Mouse (Mus musculus) forebrain, embryonic 10.5 days (tissue): ENCODE data around the gene AI837181. TPM values are rescaled to one million over a fixed set of nuclear protein-coding genes. Genes with fewer than 3 reads are reported as not detected.

Source experiments
- DNase-seq: peaks from one replicate; pipeline ENCODE4 v3.0.0-alpha.2; 2017; ENCODE audit warnings: low spot score; ENCODE audit errors: extremely low spot score
- H3K27ac ChIP-seq: fragments of 300-500 bp; sonication (generic); 2 replicates; pipeline ENCODE4 v1.5.1; 2016; ENCODE audit warnings: mild to moderate bottlenecking
- H3K27me3 ChIP-seq: fragments of 300-500 bp; sonication (generic); 2 replicates; pipeline ENCODE4 v1.6.1; 2016; ENCODE audit warnings: mild to moderate bottlenecking; ENCODE audit not compliant: poor library complexity, severe bottlenecking
- H3K36me3 ChIP-seq: fragments of 300-500 bp; sonication (generic); replicated peaks from 2 replicates; pipeline ENCODE4 v1.6.1; 2016; ENCODE audit warnings: mild to moderate bottlenecking, moderate library complexity
- H3K4me1 ChIP-seq: fragments of 300-500 bp; sonication (generic); 2 replicates; pipeline ENCODE4 v1.6.1; 2016
- H3K4me3 ChIP-seq: fragments of 300-500 bp; sonication (generic); 2 replicates; pipeline ENCODE4 v1.5.1; 2016; ENCODE audit warnings: mild to moderate bottlenecking, moderate library complexity
- H3K9me3 ChIP-seq: fragments of 300-500 bp; sonication (generic); 2 replicates; pipeline ENCODE4 v1.6.1; 2016; ENCODE audit warnings: mild to moderate bottlenecking, moderate library complexity
- WGBS: fragments of 180-500 bp; shearing (Covaris S2); methylation state at CpG from one replicate; pipeline ENCODE4 v1.1.7; 2016; 5-methylcytosine and 5-hydroxymethylcytosine counted together
- polyA plus RNA-seq: library from polyadenylated mRNA; unstranded; fragments of >200 nt; fragmentation: Nextera tagmentation; extraction: Ambion mirVana; gene quantifications from 2 replicates; pipeline ENCODE4 v1.2.1, GENCODE M21; 2016

The AI837181 gene
- polyA plus RNA-seq, 1 experiment from 2014 or later: 42.3 TPM

DNA sequence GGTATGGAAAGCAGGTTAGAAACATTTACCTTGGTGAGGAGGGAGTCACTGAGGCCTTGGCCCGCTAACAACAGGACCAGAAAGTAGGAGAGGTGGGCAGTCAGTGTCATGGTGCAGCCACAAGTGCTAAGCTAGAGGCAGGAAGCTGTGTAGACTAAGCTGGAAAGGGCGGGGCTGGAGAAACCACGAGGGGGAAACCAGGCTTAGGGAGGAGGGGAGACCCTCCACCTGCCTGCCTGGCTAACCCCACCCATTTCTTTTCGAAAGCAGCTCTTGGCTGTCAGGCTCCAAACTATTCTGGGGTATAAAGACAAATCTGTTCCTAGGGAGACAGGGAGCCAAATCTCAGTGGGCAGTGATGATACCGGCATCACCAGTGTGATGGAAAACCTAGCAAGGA lies 43.4 kb downstream of the AI837181 start, which contains the start of gene Ctsw:
TSS of gene Ctsw (minus strand) at position 134 of the 400 bp plus-strand sequence.
- Histone ChIP-seq H3K36me3 (peaks cover 46% of the 10 kb centered on the region), H3K4me1 (peaks cover 11% of the 10 kb centered on the region), H3K4me3 (no peak within 1 kb of the TSS), H3K9me3 (no peaks in the 10 kb centered on the region), H3K27me3 (peaks cover 4% of the 10 kb centered on the region; the same call in 1 of the 2 replicates), H3K27ac (no peak within 1 kb of the TSS)
- WGBS: 68% methylated on average over 5 of the region's 5 CpGs
- DNase-seq: no peak

DNA sequence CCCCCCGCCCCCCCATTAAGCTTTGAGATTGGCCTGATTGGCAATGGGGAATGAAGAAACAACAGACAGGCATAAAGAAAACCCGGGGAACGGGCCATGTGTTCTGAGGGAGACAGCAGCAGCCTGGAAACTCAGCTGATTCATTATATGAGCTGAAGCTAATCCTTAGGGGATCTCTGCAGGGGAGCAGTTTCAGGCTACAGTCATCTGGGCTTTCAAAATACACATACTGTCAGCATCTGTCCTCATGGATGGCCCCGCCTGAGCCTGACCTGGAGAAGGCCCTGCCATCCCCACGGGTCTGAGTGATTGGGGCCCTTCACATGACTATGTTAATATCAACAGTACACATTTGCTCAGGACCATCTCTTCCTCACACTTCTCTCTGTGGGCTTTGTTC lies 46.9 kb downstream of the AI837181 start:
- DNase-seq: no peak
- Histone ChIP-seq H3K4me1 (peaks cover 28% of the 10 kb centered on the region), H3K36me3 (peaks cover 15% of the 10 kb centered on the region), H3K4me3 (no peak overlapping the region), H3K27ac (no peak overlapping the region), H3K27me3 (peaks cover 17% of the 10 kb centered on the region), H3K9me3 (no peaks in the 10 kb centered on the region)
- 60% methylated on average over 5 of the region's 5 CpGs for WGBS

DNA sequence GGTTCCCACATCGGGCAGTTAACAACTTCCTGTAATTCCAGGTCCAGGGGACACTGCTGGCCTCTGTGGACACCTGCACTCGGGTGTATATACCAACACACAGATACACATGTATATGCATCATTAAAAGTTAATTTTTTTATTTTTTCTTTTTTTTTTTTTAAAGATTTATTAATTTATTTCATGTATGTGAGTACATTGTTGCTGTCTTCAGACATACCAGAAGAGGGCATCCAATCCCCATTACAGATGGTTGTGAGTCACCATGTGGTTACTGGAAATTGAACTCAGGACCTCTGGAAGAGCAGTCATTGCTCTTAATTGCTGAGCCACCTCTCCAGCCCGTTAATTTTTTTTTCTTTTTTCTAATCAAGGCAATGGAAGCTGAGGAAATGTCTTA lies 47.9 kb downstream of the AI837181 start:
- peaks cover 11% of the 10 kb centered on the region for H3K36me3 ChIP-seq
- no peak overlapping the region; the same call in 1 of the 2 replicates for H3K4me3 ChIP-seq
- H3K27ac ChIP-seq: no peak overlapping the region
- peaks cover 17% of the 10 kb centered on the region for H3K27me3 ChIP-seq
- H3K9me3 ChIP-seq: no peaks in the 10 kb centered on the region
- no peak for DNase-seq
- H3K4me1 ChIP-seq: peaks cover 28% of the 10 kb centered on the region
- WGBS: 77% methylated on average over 3 of the region's 3 CpGs

DNA sequence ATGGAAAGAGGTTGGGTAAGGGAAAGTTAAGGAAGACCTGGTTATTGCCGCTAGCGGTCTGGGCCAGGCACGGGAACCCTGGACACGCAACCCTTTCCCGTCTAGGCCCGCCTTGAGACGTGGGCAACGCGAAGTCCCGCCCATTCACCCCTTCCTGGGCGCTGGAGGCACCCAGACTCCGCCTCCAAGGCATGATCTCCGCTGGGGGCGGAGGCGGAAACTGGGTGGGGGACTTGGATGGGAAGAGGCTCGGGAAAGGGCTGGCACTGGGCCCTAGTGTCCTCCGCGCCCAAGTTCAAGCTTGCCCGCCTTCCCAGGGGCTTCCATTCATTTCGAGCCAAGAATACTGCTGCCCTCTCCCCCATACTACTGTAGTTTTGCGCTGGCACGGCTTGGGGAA lies 48.8 kb downstream of the AI837181 start, which contains the start of gene Efemp2:
TSS of gene Efemp2 (plus strand) at position 235 of the 400 bp plus-strand sequence.
- Histone ChIP-seq H3K4me3 (peak within 1 kb of the TSS; percentile 72), H3K27ac (peak within 1 kb of the TSS; percentile 90), H3K9me3 (no peaks in the 10 kb centered on the region), H3K36me3 (peaks cover 18% of the 10 kb centered on the region), H3K27me3 (peaks cover 17% of the 10 kb centered on the region), H3K4me1 (peaks cover 28% of the 10 kb centered on the region)
- 2% methylated on average over 22 of the region's 22 CpGs for WGBS
- peak; percentile 67 for DNase-seq

DNA sequence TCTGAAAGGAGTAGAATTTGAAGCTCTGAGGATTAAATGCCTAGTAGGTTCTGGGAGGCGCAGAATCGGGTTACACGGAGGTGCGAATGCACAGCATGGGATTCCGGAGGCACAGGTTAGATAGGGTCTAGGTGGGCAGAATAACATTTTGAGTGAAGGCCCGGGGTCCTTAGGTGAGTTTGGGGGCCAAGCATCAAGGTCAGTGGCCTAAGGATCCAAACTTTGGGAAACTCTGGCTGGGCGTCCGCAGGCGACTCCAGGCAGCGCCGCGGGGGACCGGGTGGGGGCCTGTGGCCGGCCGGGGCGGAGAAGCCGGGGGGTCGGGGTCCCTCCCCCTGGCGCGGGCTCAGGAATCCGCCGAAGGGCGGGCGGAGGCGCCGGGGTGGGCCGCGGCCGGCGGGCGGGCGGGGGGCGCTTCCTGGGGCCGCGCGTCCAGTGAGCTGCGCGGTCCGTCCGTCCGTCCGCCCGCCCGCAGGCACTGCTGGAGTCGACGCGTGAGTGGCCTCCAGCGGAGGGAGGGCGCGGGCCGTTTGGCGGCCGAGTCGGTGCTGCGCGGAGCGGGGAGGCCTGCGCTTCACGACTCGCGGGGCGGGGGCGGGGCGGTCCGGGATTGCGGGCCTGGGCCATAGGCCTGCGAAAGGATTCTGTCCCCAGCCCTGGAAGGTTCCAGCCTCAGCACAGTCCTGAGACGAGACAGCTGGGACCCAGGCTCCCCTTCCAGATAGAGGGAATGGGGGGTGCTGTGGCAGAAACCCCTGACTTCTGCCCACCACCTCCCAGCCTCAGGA lies 49.5 kb downstream of the AI837181 start:
- WGBS: 1% methylated on average over 51 of the region's 68 CpGs
- Histone ChIP-seq H3K36me3 (peaks cover 25% of the 10 kb centered on the region), H3K4me1 (peaks cover 28% of the 10 kb centered on the region), H3K27ac (peak overlapping the region; percentile 90), H3K4me3 (peak overlapping the region; percentile 72), H3K27me3 (peaks cover 17% of the 10 kb centered on the region), H3K9me3 (no peaks in the 10 kb centered on the region)
- DNase-seq: peak; percentile 49

DNA sequence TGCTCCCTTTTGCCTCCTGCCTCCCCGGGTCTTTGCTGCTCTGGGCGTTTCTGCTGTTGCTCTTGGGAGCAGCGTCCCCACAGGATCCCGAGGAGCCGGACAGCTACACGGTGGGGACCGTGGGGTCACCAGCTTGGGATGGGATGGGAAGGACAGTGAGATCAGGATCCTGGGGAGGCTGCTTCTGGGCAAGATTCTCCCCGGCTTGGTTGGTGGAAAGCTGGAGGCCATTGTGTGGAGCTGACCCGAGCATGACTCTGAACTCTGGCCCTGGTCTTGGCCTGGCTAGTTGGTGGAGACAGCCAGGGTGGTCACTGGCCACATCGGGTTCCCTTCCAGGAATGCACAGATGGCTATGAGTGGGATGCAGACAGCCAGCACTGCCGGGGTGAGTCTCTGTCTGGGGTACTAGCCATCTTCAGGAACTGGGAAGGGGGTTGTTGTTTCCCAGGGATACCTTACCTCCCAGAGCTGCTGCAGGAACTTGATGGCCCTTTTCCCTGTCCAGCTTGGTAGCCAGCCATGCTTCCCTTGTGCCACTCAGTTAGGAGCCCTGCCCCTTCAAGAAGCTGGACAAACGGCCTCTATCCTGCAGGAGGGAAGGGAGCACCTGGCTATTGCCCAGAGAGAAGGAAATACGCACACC lies 50.2 kb downstream of the AI837181 start:
- H3K4me3 ChIP-seq: peak overlapping the region; percentile 72
- DNase-seq: no peak
- WGBS: 26% methylated on average over 13 of the region's 13 CpGs
- H3K27ac ChIP-seq: peak overlapping the region; percentile 90
- peaks cover 17% of the 10 kb centered on the region for H3K27me3 ChIP-seq
- H3K36me3 ChIP-seq: peaks cover 32% of the 10 kb centered on the region
- peaks cover 28% of the 10 kb centered on the region for H3K4me1 ChIP-seq
- no peaks in the 10 kb centered on the region for H3K9me3 ChIP-seq

Other genes with a start within 250 kb of the AI837181 start
- 21.3 and 22.7 TPM in 2 replicates for gene Pacs1, start 152.0 kb upstream of the AI837181 start, polyA plus RNA-seq
- 458 and 482 TPM in 2 replicates for gene Sf3b2, start 129.7 kb upstream of the AI837181 start, polyA plus RNA-seq
- 10.3 and 12.1 TPM in 2 replicates for gene Gal3st3, start 126.8 kb upstream of the AI837181 start, polyA plus RNA-seq
- not detected in 2 replicates for gene Catsper1, start 89.4 kb upstream of the AI837181 start, polyA plus RNA-seq
- gene Cst6, start 75.6 kb upstream of the AI837181 start, polyA plus RNA-seq: 0.56 TPM in 1 of 2 replicates, not detected in the other
- gene Eif1ad, start 58.4 kb upstream of the AI837181 start, polyA plus RNA-seq: 90.6 and 95.3 TPM in 2 replicates
- gene Banf1, start 58.0 kb upstream of the AI837181 start, polyA plus RNA-seq: 614 and 621 TPM in 2 replicates
- 96.6 and 97.6 TPM in 2 replicates for gene Sart1, start 36.4 kb upstream of the AI837181 start, polyA plus RNA-seq
- not detected in 2 replicates for gene Tsga10ip, start 22.6 kb upstream of the AI837181 start, polyA plus RNA-seq
- 198 and 208 TPM in 2 replicates for gene Drap1, start 165 bp upstream of the AI837181 start, polyA plus RNA-seq
- not detected in 2 replicates for gene Fosl1, start 22.4 kb downstream of the AI837181 start, polyA plus RNA-seq
- 5.5 and 6.7 TPM in 2 replicates for gene Ccdc85b, start 32.8 kb downstream of the AI837181 start, polyA plus RNA-seq
- 93.1 TPM in 2 replicates for gene Fibp, start 35.5 kb downstream of the AI837181 start, polyA plus RNA-seq
- gene Ctsw, start 43.4 kb downstream of the AI837181 start, polyA plus RNA-seq: 1.1 and 1.4 TPM in 2 replicates
- 46.9 and 50.9 TPM in 2 replicates for gene Efemp2, start 48.8 kb downstream of the AI837181 start, polyA plus RNA-seq
- 40.9 and 42.9 TPM in 2 replicates for gene Mus81, start 63.3 kb downstream of the AI837181 start, polyA plus RNA-seq
- 2,991 and 3,010 TPM in 2 replicates for gene Cfl1, start 65.3 kb downstream of the AI837181 start, polyA plus RNA-seq
- not detected in 2 replicates for gene 1700020D05Rik, start 78.6 kb downstream of the AI837181 start, polyA plus RNA-seq
- 7.0 and 7.9 TPM in 2 replicates for gene Snx32, start 85.4 kb downstream of the AI837181 start, polyA plus RNA-seq
- 0.37 and 0.52 TPM in 2 replicates for gene Ovol1, start 135.5 kb downstream of the AI837181 start, polyA plus RNA-seq
- 2.0 TPM in 2 replicates for gene Ap5b1, start 142.9 kb downstream of the AI837181 start, polyA plus RNA-seq
- 187 and 200 TPM in 2 replicates for gene Rnaseh2c, start 176.7 kb downstream of the AI837181 start, polyA plus RNA-seq
- gene Kat5, start 185.1 kb downstream of the AI837181 start, polyA plus RNA-seq: 64.9 and 67.9 TPM in 2 replicates
- gene Rela, start 212.3 kb downstream of the AI837181 start, polyA plus RNA-seq: 30.3 and 31.2 TPM in 2 replicates
- gene Sipa1, start 238.6 kb downstream of the AI837181 start, polyA plus RNA-seq: 20.9 and 21.1 TPM in 2 replicates